Mouse (Mus musculus) right cerebral cortex, adult 18-20 months (tissue): ENCODE results near the gene Olfr514.
A peak's percentile ranks its signal among the peaks of the same experiment; 100 is the strongest.

Experiments
- DNase-seq: peaks from one replicate; pipeline ENCODE4 v3.0.0; 2022; ENCODE audit warnings: mixed read lengths

Gene Olfr514

GRCm38 (mm10) chr7:108825897-108826296 lies at the start of gene Olfr514:
TSS of gene Olfr514 (minus strand) at chr7:108825997.
- no peak for DNase-seq

- DNase-seq = no peak
Measured at GRCm38 (mm10) chr7:108872279-108872678, 46.5 kb upstream of the Olfr514 start, which contains the start of gene Olfr517. TSS of gene Olfr517 (minus strand) at chr7:108872379.

GRCm38 (mm10) chr7:108850429-108850828 lies 24.6 kb upstream of the Olfr514 start, which contains the start of gene Olfr516:
TSS of gene Olfr516 (minus strand) at chr7:108850529.
- no peak for DNase-seq

GRCm38 (mm10) chr7:108814593-108815215 lies 11.1 kb downstream of the Olfr514 start:
- DNase-seq = peak; percentile 15

GRCm38 (mm10) chr7:108797205-108797933 lies 28.4 kb downstream of the Olfr514 start:
- DNase-seq = no peak
